Mouse (Mus musculus) lung, postnatal 0 days (tissue): ENCODE results near the gene Gm20388.

Experiments
- CTCF ChIP-seq: IDR thresholded peaks from 2 replicates; pipeline ENCODE4 v1.5.1; 2016; ENCODE audit warnings: antibody characterized with exemption, mild to moderate bottlenecking
- EP300 ChIP-seq: IDR thresholded peaks from 2 replicates; pipeline ENCODE4 v1.6.1; 2016; ENCODE audit warnings: antibody characterized with exemption, mild to moderate bottlenecking, control low read depth

DNA sequence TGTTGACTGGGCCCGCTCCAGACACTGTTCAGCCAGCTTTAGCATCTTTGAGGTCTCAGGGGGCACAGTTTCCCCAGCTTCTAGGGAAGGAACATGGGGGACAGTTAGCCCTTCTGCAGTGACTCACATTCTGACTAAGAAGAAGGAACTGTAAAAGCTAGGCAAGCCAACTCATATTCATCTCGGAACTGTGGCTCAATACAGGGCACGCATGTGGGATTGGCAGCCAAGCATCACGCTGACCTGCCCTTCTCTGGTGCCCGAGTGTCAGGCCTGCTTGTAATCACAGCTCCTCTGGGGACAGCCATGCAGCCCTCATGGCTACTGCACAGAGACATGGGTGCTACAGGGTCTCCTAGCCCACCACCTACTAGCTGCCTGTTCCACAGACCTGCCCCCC is 3340.3 kb downstream of the Gm20388 start:
- no peak for TF ChIP-seq CTCF
- TF ChIP-seq EP300 = no peak
